Mouse (Mus musculus) spleen, postnatal 0 days (tissue): ENCODE data around the gene Gm14295. TPM values are rescaled to one million over a fixed set of nuclear protein-coding genes. Genes with fewer than 3 reads are reported as not detected.

Source experiments
- polyA plus RNA-seq: library from polyadenylated mRNA; unstranded; fragments of >200 nt; fragmentation: Nextera tagmentation; extraction: Ambion mirVana; gene quantifications from 2 replicates; pipeline ENCODE4 v1.2.1, GENCODE M21; 2015

The Gm14295 gene
- 9.3 and 9.8 TPM in 2 replicates for polyA plus RNA-seq

DNA sequence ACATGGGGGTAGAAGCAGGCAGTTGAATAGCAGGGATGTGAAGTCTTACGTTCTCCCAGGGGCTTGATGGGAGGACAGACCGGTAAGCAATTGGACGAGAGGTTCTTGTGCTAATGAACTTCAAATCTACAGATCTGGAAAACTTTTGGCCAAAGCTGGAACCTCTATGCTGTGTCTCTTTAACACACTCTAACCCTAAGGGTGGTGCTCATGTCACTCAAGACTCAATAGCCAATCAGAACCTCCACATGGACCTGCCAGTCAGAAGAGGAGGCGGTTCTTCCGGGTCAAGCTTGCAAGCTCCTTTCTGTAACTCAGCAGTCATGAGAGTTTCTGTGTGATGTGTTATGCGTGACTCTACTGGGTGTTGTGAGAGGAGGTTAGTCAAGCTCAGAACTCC, at the start of gene Gm14295:
TSS of gene Gm14295 (plus strand) at position 301 of the 400 bp plus-strand sequence.

DNA sequence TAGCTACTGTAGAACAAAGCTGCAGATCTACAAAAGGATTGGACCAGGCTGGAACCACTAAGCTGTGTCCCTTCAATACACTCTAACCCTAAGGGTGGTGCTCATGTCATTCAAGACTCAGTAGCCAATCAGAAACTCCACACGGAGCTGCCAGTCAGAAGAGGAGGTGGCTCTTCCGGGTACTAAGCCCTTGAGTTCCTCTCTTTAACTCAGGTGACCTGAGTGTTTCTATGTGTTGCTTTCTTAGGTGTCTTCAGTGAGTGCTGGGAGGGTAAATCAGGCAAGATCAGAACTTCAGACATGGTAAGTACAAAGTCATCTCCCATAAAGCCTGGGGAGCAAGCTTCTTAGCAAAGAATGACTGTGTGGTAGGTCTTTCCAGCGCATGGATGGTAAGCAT, 32.4 kb downstream of the Gm14295 start, which contains the start of gene Gm14408:
TSS of gene Gm14408 (plus strand) at position 301 of the 400 bp plus-strand sequence.

Other genes with a start within 250 kb of the Gm14295 start
- gene Gm14308, start 162.3 kb upstream of the Gm14295 start, polyA plus RNA-seq = 8.3 and 12.1 TPM in 2 replicates
- gene Zfp973, start 128.1 kb upstream of the Gm14295 start, polyA plus RNA-seq = 0.67 and 4.9 TPM in 2 replicates
- 8.0 and 11.8 TPM in 2 replicates for gene Gm14305, start 90.3 kb upstream of the Gm14295 start, polyA plus RNA-seq
- gene Gm14408, start 32.5 kb downstream of the Gm14295 start, polyA plus RNA-seq = not detected in 2 replicates
- gene Gm14296, start 129.2 kb downstream of the Gm14295 start, polyA plus RNA-seq = 2.3 and 4.1 TPM in 2 replicates
- 4.6 and 4.7 TPM in 2 replicates for gene Gm14419, start 202.3 kb downstream of the Gm14295 start, polyA plus RNA-seq